Mouse (Mus musculus): ENCODE results near the gene Pym1.

The Pym1 gene

DNA sequence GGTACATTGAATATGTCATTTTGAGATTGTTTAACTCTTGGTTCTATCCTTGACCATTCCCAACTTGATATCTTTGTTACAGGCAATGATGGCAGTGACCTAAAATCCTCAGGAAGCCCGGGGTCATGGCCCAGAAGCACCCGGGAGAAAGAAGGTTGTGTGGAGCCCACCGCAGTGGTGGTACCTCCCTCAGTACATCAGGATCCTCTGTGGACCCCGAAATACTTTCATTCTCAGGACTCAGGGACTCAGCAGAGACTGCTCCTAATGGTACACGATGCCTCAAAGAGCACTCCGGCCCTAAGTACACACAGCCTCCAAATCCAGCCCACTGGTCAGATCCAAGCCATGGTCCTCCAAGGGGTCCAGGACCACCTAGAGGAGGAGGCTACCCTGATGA is 58.4 kb downstream of the Pym1 start:
- peak in 1 of 2 experiments; percentile 13 for DNase-seq

DNA sequence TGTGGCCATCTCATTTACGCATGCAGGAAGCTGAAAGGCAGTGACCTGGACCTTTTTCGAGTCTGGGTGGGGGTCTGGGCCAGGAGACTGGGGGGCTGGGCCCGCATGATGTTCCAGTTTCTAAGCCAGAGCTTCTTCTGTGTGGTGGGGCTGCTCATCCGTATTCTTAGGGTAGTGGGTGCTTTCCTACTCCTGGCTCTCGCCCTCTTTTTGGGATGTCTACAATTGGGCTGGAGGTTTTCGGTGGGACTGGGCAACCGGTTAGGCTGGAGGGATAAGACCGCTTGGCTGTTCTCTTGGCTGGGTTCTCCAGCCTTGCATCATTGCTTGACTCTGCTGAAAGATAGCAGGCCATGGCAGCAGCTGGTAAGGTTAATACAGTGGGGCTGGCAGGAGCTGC is 59.3 kb downstream of the Pym1 start:
- DNase-seq, result no peak

Measured in cerebellum, postnatal 25 days (tissue).